Mouse (Mus musculus) CD4-positive, CD25-positive, alpha-beta regulatory T cell, adult 4 months (primary cell): Measurements from ENCODE around the gene Slc35f3. TPM values are rescaled to one million over a fixed set of nuclear protein-coding genes. Genes with fewer than 3 reads are reported as not detected.
"Not testable (repeated sequence)": the region's sequence is repeated elsewhere in the genome, so short reads cannot be mapped to it uniquely, and the experiment has no call there.

Source experiments
- ATAC-seq: one replicate; pipeline ENCODE4 v1.8.0; 2017
- polyA plus RNA-seq, 2 experiments: library from polyadenylated mRNA; unstranded; fragments of 100-300 nt; shearing (Covaris generic); gene quantifications; one replicate each; pipeline ENCODE4 v1.2.1; 2017

Slc35f3 gene
- polyA plus RNA-seq, 2 experiments from 2014 or later = not detected

DNA sequence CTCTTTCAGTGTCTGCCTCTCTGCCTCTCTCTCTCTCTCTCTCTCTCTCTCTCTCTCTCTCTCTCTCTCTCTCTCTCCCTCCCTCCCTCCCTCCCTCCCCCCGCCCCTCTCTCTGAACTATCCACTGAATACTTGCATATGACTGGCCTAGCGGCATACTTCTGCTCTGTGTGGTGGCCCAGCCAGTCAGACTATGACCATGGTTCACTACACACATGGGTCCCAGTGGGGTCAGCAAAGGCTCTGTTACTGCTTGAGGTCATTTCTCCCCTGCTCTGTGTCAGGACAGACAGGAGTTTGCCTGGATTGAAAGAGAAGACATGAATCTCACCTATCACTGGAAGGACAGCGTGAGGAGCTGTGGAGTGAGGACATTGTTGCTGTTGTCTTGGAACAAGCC, 40.5 kb downstream of the Slc35f3 start:
- ATAC-seq = no peak

DNA sequence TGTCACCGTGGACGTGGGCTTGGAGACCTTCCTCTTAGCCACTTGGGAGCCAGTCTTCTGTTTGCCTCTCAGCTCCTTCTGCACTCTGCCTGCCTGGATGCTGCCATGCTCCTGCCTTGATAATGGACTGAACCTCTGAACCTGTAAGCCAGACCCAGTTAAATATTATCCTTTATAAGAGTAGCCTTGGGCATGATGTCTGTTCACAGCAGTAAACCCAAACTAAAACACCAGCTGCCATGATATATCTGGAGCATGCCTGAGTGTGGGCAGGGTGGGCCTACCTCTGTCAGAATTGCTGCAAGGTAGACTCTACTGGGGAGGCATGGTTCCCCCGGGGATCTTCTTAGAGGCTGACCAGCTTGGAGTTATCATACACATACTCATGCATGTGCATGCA, 41.0 kb downstream of the Slc35f3 start:
- ATAC-seq = no peak

DNA sequence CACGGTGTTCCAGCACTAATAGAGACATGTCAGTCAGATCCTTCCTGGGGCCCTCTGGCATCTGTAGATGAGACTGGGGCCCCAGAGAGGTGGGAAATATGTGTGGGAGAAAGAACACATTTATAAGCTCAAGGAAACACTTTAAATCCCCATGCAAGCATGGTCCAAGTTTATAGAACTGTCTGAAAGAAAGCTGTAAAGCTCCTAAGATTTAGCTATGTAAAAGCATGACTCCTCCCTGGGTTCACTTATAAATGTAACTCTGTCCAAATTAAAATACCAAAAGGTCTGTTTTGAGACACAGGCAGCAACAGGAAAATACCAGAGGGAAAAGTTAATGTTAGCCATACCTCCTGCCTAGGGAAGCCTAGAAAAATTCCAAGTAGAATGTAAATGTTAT, 42.8 kb downstream of the Slc35f3 start:
- ATAC-seq = no peak

GRCm38 (mm10) chr8:126343427-126343826, 45.1 kb downstream of the Slc35f3 start:
- no peak for ATAC-seq

DNA sequence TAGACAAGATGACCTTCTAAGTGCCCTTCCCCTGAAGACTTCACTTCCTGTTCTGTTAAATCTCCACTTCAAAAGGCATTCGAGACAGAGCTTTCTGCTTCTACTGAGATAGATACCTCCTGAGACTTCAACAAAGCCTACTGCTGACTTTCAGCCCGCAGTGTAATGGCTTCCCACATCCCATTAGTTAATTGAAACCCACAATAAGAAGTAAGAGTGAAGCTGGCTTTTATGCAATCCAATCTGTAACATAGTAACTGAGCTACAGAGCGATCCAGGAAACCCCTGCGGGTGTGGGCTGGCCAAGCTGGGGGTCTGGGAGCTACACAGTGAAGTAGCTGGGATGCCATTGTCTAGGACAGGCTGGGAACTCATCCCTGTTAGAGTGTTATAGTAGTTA, 46.7 kb downstream of the Slc35f3 start:
- no peak for ATAC-seq

GRCm38 (mm10) chr8:126353259-126353658, 54.9 kb downstream of the Slc35f3 start:
- no peak for ATAC-seq

DNA sequence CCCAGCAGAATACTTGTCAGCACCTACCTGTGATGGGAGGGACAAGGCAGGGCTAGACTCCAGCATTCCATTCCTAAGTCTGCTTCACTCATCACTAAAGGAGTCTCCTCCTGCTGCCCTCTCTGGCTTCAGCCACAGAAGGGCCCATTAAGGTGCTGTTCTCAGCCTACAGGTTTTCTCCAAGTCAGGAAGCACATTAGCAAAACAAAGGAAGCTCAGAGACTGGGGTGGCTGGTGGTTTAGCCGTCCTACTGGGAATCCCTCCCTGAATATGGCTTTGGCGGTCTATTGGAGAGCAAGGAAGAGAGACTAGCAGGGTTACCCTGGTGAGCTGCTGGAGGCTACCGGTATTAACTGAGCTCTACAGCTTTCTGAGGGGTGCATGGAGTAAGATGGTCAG, 59.6 kb downstream of the Slc35f3 start:
- ATAC-seq = no peak

DNA sequence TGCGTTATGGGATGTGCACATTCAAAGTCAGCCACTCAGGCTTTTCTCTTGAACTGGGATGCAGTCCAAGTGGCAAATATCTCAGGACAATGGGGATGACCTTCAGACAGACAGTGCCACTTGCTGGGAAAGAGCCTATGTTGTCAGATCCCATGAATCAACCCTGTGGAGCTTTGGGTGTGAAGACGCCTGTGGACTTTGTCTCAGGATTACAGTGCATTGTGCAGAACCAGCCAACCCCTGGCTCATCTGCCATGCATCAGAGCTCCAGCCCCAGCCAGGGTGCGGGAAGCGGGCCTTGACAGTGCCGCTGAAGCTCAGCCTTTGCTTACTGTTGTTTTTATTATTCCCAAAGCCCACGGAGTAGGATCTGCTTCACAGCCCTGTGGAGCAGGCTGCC, 60.9 kb downstream of the Slc35f3 start:
- ATAC-seq = no peak

- ATAC-seq = no peak
Observed at GRCm38 (mm10) chr8:126360106-126360505, 61.7 kb downstream of the Slc35f3 start.

- ATAC-seq = no peak
Observed at GRCm38 (mm10) chr8:126360701-126361100, 62.3 kb downstream of the Slc35f3 start.

DNA sequence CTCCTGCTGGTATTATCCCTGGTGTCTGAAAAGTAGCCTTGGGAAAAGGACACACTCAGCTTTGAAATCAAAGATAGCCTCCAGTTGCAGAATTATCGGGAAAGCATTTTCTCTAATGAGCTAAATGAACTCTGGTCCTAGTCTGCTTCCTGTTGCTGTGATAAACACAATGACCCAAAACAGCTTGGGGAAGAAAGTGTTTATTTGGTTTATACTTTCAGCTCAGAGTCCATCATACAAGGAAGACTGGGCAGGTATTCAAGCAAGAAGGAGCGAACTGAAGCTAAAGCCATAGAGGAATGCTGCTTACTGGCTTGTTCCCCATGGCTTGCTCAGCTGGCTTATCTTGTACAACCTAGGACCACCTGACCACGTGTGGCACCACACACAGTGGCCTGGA, 67.9 kb downstream of the Slc35f3 start:
- ATAC-seq = no peak

DNA sequence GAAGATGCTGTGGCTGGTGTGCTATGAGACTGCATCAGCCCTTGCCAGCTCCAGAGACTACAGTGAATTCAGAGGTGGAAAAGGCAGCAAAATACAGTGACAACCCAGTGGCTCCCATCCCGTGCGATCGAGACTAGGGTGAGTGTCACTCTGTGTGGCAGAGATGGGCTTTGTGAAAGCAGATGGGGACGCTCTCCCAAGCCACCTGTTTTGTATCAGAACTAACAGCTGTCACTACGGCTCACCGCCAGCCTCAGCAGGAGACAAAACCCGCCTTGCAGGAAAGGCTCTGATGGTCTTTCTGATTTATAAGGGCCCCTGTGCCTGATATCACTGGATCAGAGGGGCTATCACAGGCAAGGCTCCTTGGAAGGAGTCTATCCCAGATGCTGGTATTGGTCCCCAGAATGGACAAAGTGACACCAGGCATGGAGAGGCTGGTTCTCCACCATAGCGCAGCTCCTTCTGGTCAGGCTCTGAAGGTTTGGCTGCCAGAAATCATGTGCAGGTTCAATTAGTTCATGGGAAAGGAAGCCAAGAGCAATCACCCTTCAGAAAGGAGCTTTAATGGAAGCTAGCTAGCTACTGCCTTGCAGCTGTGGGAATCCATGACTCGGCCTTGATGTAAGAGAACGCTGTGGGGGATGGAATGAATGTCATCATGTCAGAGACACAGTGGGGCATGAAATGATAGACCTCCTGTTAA, 70.1 kb downstream of the Slc35f3 start:
- ATAC-seq = no peak

GRCm38 (mm10) chr8:126371871-126372270, 73.5 kb downstream of the Slc35f3 start:
- ATAC-seq = no peak

- ATAC-seq = no peak
Observed at GRCm38 (mm10) chr8:126379580-126379979, 81.2 kb downstream of the Slc35f3 start.

- ATAC-seq = no peak
Observed at GRCm38 (mm10) chr8:126380141-126380540, 81.8 kb downstream of the Slc35f3 start.

DNA sequence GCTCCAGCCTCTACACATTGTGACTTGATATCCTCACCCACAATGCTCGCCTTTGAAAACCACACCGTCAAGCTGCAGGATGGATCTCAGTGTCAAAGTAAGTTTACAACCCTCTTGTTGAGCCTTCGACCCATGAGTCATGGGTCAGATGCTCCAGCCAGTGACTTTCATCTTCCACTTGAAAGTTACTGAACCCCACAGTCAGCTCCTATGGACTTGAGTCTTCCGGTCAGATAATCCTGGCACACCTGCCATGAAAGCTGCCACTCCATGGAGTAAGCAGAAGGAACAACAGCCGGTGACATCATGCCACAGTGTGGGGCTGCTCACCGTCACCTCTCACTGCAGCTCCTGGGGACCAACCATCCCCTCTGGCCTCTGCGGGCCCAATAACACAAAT, 82.9 kb downstream of the Slc35f3 start:
- no peak for ATAC-seq

DNA sequence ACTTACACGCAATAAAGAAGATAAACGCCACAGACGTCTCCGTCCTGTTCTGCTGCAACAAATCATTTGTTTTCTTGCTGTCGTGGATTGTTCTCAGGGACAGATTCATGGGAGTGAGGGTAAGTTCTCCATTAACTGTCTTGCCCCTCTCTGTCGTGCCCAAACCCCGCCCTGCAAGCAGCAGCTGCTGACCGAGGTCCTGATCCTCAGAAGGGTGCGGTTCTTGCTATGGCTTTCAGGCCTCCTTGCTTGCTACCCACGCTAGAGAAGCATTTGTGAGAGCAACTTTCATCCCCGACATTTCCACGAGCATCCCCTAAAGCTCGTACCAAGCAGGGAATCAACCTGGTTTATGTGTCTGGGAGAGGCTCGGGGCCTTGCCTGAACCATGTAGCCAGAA, 83.9 kb downstream of the Slc35f3 start:
- ATAC-seq = no peak

DNA sequence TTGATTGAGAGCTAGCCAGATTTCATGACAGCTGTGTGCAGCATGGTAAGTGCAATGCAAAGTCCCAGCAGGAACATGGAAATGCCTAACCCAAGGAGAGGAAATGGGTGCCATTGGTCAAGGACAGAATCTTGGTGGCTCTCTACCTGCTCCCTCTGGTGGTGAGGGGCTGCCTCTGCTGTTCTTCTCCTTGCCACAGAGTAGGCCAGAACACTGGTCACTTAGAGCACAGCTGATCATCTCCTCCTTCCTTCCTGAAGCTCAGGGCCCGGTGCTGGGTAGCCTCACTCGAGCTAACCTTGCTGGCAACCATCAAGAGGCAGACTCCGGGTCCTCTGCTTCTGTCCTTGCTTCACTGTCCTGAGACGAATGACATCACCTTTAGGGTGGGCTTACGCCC, 84.4 kb downstream of the Slc35f3 start:
- ATAC-seq = no peak

DNA sequence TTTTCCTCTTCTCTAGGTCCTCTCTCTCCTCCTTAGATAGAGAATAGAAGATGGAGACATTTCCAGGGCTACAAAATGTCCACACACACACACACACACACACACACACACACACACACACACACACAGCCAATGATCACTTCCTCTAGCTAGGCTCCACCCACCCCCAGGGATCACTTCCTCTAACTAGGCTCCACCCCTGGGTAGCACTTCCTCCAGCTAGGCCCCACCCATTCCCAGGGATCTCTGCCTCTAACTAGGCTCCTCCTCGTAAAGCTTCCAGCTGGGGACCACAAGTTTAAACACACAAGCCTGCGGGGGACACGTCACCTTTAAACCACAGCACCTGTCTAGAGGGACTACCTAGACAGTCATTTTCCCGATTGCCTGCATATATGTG, 89.2 kb downstream of the Slc35f3 start:
- ATAC-seq = no peak

DNA sequence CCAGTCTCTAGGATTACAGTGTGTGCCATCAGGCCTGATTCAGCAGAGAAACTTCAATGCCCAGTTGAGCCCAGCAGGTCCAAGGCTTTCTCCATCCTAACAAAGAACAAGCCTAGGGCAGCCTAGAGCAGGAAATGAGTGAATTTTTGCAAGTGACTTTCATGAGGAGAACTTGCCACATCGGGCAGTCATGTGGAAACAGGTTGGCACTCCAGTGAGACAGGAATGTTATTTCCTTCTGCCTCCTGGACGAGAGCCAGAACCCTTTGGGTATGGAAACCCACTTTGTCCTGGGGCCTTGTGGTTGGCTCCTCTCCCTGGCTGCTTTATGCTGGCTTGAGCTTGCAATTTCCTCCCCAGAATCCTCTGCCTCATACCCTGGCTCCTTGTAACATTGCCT, 93.2 kb downstream of the Slc35f3 start:
- no peak for ATAC-seq

- no peak for ATAC-seq
Observed at GRCm38 (mm10) chr8:126395386-126395785, 97.0 kb downstream of the Slc35f3 start.

- no peak for ATAC-seq
Observed at GRCm38 (mm10) chr8:126395917-126396316, 97.6 kb downstream of the Slc35f3 start.

GRCm38 (mm10) chr8:126398349-126398748, 100.0 kb downstream of the Slc35f3 start:
- ATAC-seq = no peak

GRCm38 (mm10) chr8:126404550-126404949, 106.2 kb downstream of the Slc35f3 start:
- not testable (repeated sequence) for ATAC-seq

DNA sequence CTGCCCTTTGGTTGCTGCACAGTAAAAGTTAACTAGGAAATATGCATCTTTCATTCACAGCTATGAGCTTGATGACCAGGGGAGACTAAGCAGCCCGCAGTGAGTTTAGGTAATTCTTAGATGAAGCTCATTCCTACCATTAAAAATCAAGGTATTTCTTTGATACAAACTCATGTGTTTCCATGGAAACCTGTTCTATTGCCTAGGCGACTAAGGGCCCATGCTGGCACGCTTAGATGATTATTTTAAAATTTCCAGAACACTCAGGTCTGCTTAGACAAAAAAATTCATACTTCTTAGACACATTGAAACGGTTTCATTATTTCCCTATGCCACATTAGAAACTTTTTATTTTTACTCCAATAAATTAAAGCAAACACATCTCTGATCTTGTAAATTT, 106.7 kb downstream of the Slc35f3 start:
- ATAC-seq = no peak
